Mouse (Mus musculus) skeletal muscle tissue, adult 2 months (tissue): ENCODE results near the gene Afdn.
"Not testable (repeated sequence)": the region's sequence is repeated elsewhere in the genome, so short reads cannot be mapped to it uniquely, and the experiment has no call there.

Experiments
- DNase-seq: peaks from one replicate; pipeline ENCODE4 v3.0.0-alpha.2; 2012; ENCODE audit warnings: low read depth, low spot score

Afdn gene

DNA sequence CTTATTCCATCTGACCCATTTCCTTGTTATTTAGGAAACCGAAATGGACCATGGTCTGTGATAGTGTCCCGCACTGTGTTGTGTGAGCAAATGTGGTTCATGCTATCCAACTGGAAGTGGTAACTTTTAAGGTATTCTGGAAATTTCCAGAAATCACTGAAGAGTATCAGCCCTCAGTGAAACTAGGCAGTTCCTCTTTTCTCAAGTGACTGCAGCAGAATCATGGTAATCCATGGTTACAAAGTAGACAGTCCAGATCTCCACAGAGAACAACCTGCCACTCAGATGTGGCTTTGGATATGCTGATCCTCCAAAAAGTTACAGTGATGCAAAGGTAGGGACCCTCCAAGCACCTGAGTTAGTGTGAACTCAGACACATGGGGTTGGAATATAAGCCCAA, 21.4 kb upstream of the Afdn start:
- DNase-seq: no peak

DNA sequence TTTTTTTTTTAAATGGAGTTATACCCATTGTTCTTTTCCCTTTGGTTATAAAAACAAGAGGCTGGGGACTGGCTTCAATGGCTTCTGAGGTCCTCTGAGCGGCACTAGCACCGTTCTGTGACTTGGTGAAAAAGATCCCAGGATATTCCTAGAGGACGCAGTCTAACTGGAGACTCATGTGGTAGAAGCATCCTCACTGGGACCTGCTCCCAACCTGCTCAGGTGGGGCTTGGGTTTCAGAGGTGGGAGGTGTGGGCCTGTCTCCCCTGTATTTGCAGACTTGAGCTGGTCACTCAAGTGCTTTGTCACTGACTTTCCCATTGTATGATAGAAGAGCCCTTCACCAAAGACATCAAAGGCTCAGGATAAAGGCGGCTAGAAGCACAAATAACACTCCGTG, 20.4 kb upstream of the Afdn start:
- DNase-seq: no peak

GRCm38 (mm10) chr17:13740796-13741195, 19.5 kb upstream of the Afdn start:
- DNase-seq: no peak

- no peak for DNase-seq
These were observed 18.7 kb upstream of the Afdn start for GRCm38 (mm10) chr17:13741611-13742010.

DNA sequence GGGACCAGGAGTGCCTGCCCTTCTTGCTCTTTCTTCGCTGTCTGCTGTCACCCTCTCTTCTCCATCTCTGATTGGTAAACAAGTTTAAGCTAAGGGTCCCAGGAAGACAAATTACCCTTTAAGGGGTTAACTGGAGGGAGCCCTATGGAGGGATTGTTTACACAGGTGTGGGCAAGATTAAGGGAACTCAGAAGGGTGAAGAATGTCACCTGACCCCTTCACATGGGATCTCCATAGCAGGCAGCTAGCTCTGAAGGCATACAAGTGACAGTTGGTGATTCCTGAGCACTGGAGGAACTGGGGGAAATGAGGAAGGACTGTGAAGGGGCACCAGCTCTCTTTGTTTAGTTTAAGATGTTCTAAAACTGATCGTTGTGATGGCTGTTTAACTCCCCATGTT, 18.0 kb upstream of the Afdn start:
- no peak for DNase-seq

GRCm38 (mm10) chr17:13742941-13743708, 17.2 kb upstream of the Afdn start:
- no peak for DNase-seq

DNA sequence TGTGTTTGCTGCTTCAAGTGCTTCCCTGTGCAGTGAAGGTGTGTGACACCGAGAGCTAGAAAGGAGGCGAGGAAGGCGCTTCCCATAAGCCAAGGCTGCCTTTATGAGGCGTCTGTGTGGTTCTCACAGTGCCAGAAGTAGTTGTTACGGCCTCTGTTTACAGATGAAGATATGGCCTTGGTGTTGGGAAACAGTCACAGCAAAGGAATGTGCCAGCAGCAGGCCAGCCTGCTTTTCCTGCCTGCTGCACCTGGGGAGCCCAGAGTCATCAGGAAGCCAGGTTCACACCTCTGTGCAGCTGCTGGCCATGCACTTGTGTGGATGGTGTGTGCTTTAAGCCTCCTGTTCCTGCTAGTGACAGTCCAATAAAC, 16.6 kb upstream of the Afdn start:
- DNase-seq: no peak

GRCm38 (mm10) chr17:13744219-13744618, 16.1 kb upstream of the Afdn start:
- DNase-seq: no peak

DNA sequence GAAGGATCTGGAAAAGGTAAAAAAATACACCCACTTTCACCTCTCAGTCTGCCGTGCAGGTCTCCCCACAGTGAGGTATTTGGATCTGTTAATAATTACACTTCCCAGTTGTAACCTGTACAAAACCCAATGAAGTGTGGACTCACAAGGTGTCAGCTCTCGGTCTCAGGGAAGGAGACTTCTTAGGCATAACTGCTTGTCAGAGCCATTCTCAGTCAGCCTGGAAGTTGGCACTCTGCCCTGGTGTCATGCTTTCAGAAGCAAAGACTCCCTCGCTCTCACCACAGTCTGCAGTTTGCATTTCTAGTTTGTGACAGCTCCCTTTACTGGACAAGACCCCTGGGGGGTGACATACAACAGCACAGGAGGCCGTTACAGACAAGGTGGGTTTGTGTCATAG, 15.5 kb upstream of the Afdn start:
- DNase-seq: no peak

GRCm38 (mm10) chr17:13745373-13745772, 15.0 kb upstream of the Afdn start:
- DNase-seq: no peak

GRCm38 (mm10) chr17:13746330-13746729, 14.0 kb upstream of the Afdn start:
- DNase-seq: no peak

DNA sequence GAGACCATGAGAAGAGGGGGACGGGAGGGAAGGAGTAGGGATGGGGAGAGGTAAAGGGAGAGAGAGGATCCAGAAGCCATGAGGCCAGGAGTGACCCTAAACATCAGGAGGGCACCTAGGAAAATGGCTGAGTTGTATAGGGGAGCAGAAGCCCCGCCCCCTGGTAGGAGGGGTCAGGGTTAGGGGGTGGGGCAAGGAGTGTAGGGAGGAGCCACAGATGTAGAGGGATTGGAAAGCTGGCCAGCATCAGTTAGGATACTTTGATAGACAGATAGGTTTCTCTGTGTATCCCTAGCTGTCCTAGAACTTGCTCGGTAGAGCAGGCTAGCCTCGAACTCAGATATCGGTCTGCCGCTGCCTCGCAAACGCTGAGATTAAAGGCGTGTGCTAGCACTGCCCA, 12.7 kb upstream of the Afdn start:
- DNase-seq: no peak

GRCm38 (mm10) chr17:13749027-13749426, 11.3 kb upstream of the Afdn start:
- no peak for DNase-seq

- no peak for DNase-seq
These were observed 6.4 kb upstream of the Afdn start for GRCm38 (mm10) chr17:13753918-13754317.

DNA sequence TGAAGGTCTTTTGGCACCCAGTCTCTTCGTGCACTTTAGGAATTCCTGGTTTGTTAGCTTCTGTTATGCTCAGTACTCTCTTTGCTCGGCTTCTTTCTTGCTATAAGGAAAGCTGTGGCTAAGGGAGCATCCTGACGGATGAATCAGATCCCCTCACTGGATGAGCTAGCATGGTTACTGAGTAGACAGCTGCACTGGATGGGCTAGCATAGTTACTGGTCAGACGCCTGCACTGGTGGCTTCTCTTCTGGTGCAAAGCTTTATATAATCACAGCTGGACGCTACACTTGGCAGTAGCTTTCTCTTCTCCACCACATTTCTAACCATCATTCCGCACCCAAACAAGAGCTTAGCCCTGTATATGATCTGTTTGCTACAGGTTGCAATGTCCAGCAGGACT, 5.4 kb upstream of the Afdn start:
- DNase-seq: no peak

DNA sequence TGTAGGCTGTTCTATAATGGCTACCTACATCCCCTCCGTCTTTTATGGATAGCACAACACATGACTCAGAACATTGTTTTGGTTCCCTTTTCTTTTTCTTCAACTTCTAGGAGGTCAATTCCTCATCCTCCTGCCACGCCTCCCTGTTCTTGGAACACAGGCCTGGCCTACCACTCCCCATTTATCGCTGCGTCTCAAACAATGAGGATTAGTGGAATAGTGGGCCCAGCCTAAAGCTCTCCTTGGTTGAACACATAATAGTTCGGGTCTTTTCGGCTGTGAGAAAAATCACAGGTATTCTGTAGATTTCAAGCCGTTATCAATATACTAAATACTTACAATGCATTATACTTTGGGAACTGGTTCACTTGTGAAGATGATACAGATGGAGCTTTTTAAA, 1.8 kb upstream of the Afdn start:
- no peak for DNase-seq

GRCm38 (mm10) chr17:13759156-13759852, 1.0 kb upstream of the Afdn start:
- no peak for DNase-seq

GRCm38 (mm10) chr17:13760675-13761178, 388 bp downstream of the Afdn start:
- DNase-seq: no peak

- no peak for DNase-seq
These were observed 1.0 kb downstream of the Afdn start, which contains the start of gene Tcte2 for GRCm38 (mm10) chr17:13761179-13761913. Gene Tcte2, minus strand, starts transcription at chr17:13761825.

DNA sequence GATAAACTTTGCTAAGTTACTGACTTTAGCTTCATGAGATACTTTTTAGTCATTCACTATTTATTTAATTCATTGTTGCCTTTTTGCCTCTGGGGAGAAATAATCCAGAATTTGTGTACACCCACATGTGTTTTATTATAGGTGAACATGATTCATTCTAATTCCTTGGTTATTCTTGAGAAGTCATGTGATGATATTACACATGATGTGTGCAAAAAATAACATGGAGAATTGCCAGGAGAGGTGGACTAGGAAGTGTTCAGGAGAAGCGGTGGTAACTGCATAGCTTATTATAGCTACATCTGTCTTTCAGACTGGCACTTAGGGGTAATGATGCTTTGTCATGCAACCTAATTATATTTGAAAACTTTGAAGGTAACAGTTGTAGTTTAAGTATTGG, 3.5 kb downstream of the Afdn start:
- DNase-seq: no peak

GRCm38 (mm10) chr17:13764911-13765310, 4.6 kb downstream of the Afdn start:
- DNase-seq: not testable (repeated sequence)

DNA sequence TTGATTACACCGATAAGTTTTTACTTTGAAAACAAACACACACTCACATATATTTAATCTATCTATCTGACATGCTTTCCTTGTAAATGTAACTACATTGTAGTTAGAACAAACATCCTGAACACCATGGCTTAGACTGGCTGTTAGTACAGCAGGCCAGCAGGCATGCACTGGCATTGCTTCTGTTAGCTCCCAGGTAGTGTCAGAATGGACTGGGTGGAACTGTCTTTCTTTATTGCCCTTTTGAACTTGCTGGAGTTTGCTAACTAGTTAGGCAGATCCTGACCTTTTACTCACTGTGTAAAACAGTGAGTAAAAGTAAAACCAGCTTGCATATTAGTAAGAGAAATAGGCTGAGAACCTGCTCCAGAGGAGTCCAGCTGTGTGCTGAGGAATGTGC, 8.2 kb downstream of the Afdn start:
- no peak for DNase-seq
